Mouse (Mus musculus) layer of hippocampus, postnatal 14 days (tissue): ENCODE results near the gene Casq2. TPM values are rescaled to one million over a fixed set of nuclear protein-coding genes. Genes with fewer than 3 reads are reported as not detected.

Experiments
- DNase-seq, 2 experiments: peaks; one replicate each; pipeline ENCODE4 v3.0.0; 2021 to 2022; ENCODE audit warnings: low spot score in 2 of 2, mixed read lengths in 1 of 2
- total RNA-seq, 2 experiments: library from RNA; stranded (reverse); gene quantifications; 2 replicates each; pipeline ENCODE4 v1.2.3; 2021

The Casq2 gene
- total RNA-seq, 2 experiments from 2014 or later, result 1.2 to 1.3 TPM

DNA sequence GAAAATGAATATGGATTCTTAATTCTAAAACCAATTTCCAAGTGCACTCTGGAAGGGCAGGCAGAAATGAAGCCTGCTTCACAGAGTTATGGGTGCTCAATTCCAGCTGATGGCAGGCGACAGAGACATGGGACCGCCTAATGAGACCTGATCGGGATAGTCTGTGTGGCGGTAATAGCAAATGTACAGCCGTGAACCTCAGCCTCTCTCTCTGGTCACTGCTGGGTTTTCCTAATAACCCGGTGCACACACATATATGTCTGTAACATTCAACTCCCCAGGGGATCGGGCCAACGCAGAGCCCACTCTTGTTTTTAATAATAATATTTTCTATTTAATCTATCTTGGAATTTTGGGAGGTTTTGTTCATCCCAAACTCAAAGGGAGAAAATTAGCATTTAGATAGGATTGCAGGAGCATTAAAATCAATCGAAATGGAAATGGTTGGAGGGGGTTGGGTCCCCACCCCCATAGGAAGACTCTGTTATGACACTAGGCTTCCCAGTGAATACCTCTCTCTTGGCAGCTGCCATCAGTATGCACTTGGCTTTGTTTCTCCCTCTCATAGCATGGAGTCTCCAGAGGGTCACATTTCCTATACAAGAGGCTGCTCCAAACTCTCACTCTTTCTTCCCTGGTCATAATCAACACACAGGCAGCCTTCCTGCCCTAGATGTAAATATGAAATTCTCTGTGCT, 45.6 kb downstream of the Casq2 start:
- no peak for DNase-seq

DNA sequence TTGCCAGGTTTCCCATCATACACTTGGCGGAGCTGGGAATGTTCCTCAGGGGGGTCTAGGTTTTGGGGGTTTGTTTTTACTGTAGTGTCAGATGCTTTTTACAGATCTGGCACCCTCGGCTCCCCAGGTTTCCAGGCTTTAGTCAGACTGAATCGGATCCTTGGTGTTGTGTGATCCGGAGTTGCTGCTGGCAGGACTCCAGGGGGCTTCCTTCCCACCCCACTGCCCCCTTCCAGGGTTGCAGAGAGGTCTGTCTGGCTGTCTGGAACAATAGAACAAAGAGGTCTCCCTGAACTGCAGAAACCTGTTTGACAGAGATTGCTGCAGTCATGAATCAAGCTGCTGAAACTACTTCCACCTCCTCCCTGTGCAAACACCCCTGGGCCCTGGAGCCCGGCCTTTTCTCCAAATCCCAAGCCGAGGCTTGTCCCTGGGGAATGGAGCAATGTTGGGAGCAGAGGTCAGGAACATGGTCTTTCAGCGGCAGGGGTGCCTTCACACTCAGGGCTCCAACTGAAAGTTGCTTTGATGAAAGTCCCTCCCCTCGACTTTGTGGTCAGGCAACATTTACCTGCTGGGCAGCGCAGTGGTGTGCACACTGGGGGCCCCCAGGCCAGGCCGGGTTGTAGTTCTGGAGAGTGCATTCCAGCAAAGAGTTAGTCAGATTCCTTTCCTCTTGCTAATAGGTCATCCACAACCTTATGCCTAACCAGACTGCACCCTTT, 49.3 kb downstream of the Casq2 start:
- no peak for DNase-seq

DNA sequence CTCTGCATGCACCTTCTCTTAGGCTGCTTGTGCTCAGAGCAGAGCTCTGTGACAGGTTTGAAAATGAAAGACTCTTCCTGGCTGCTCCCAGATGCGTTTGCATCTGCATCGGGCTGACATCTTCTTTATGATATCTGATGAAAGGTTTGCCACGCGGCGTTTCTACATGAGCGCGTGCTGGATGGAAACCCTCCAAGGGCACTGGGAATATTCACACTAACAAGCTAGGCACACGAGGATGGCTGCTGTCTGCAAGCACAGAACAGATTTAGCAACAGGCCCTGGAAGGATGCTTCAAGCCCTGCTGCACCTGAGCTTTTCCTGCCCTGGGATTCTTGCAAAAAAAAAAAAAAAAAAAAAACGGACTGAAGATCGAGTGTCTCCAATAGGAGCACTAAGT, 50.9 kb downstream of the Casq2 start:
- no peak for DNase-seq

DNA sequence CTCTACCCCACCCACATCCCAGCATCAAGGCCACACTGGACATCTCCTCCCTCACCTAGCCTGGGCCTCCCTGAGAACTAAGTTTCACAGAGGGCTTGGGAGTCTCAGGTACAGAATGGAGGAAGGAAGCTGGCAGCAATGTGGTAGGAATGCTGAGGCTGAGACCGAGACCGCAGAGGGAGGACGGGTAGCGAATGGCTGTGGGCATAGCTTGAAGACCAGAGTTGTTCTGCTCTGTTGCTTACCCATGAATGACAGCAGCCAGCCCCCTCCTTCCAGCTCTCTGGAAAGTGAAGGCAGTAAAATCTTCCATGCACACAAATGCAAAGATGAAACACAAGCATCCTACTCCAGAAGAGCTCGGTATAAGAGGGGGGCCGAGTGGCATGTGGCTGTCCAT, 52.7 kb downstream of the Casq2 start:
- no peak for DNase-seq

DNA sequence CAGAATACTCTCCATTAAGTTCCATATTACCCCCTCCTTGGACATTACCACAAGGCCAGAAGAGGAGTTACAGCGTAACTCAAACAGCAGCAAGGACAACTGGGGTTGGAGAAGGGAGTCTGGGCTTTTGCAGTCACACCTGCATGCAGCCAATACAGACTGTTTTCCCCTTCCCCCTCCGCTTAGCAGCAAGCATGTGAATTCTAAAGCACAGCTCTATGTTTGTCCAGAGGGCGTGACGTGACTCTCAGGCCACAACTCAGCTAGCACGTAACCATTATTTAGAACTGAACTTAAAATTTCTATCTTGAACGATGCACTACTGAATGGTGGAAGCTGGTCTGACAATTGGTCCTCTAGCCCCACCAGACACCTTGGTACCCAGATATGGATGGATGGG, 54.4 kb downstream of the Casq2 start:
- DNase-seq, result no peak

DNA sequence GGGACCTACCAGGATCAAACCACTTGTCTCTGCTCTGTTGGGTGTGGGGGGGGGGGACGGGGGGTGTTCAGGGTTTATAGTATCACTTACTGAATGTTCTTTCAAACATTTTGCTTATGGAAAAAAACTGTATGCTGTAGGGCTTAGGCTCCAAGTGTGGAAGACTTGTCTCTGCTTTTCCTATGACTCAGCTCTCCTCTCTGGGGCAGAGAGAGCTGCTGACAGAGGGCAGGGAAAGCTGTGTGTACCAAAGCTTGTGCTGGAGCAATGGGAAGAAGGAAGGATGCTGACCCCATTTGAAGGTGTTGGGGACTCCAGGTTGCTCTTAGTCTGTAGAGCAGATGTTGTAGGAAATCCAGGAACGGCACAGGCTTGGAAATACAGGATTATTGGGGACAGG, 55.2 kb downstream of the Casq2 start:
- DNase-seq, result no peak

DNA sequence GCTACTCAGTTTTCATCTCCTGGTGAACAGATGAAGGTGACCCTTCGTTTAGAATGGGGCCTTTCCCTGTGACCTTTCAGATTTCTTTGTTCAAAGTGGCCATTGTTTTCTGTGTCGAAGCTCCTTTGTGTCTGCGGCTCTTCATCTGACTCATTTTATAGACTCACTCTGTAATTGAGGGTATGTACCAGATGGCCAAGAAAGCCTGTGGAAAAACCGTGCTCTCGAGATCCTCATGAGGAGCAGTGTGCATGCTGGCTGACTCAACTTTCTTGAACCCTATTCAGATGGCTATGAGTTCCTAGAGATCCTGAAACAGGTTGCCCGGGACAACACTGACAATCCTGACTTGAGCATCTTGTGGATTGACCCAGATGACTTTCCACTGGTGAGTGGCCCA, 55.7 kb downstream of the Casq2 start:
- no peak for DNase-seq

DNA sequence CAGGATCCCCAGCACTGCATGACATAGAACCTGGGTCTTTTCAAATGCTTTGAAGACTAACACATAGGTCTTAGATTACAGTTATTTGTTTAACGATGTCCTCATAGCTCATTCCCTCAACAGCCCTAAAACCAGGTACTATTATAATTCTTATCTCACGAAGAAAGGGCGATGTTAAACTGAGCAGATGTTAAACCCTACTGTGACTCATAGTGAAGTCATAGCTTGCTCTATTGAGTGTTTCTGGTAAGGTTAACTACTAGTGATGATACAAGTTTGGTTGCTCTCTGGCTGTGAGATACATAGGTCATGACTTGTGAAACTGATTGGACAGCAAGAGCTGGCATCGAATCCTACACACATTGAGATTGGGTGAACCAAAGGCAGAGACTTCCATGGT, 56.7 kb downstream of the Casq2 start:
- DNase-seq, result no peak

DNA sequence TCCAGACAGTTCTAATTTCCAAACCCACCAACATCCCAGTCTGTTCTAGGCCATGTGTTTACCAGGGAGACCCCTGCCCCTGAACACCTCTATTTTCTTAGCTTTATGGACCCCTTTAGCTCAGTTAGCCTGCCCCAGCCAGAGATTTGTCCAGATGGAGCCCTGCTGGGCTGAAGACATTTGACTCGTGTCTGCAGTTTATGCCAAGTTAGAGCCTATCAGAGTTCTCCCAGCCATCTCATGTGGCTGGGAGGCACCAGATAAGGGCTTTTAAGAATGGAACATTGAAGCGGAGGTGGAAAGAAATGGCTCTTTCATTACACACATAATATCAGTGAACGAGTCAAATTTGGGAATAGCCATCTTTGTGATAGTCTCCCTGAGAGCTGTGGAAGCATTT, 57.3 kb downstream of the Casq2 start:
- DNase-seq, result no peak

DNA sequence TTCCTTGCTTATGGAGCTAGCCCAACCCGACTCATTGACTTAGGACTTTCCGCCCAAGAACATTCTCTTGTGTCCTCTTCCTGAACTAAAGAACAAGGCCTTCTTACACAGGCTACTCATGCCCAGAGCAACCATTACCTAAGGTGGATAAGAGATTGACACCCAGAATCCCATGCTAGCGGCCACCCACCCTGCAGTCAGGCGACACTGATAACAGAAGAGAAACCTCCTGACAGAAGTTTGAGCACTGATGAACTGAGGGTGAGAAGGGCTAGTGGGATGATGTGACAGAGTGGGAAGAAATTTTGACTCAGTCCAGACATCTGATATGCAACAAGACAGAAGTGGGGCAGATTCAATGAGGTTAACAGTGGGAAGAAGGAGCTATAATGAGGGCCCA, 58.2 kb downstream of the Casq2 start:
- no peak for DNase-seq

DNA sequence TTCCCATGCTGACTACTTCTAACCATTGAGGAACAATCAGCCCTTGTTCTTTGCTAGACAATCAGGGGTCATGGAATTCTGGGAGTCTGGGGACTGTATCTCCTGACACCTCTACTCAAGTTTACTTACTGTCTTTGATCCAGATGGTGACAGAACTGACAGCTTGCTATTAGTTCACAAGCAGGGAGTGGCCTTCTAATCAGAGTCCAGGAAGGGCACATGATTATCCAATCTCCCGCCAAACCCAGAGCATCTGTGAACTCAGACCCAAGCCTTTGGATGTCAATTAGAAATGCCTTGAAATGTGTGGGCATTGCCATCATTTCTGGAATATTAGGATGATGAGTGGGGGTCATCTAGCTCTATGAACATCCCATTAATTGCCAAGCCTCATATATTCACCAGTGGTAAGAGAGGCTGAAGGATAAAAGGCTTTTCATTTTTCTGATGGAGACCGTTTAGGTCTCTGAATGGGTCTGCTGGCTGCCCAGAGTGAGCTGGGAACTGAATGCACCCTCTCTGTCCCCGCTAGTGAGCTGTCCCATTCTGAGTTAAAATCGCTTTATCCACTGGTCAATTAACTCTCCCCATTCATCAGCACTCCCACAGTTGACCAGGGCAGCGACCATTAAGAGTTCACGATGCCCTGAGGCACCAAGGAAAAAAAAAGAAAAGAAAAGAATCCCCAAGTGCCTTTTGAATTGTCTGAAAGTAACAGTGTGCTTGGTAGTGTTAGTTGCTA, 59.6 kb downstream of the Casq2 start:
- DNase-seq, result no peak

DNA sequence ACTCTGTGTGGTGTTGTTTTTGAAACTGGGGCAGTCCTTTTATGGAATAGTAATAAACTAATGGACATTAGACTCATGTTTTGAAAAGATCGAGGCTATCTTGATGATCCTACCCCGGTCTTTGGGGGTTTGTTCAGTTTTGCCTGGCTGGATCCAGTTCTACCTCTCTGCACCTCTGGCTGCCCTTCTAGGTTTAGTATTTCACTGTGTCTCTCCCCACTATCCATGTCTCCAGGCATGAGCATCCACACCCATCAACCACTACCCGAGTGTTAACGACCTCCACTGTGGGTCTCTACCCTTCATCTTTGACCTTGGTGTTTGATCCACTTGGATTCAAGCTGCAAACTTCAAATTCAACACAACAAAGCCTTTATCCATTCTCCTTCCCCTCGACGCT, 60.2 kb downstream of the Casq2 start:
- DNase-seq, result no peak

DNA sequence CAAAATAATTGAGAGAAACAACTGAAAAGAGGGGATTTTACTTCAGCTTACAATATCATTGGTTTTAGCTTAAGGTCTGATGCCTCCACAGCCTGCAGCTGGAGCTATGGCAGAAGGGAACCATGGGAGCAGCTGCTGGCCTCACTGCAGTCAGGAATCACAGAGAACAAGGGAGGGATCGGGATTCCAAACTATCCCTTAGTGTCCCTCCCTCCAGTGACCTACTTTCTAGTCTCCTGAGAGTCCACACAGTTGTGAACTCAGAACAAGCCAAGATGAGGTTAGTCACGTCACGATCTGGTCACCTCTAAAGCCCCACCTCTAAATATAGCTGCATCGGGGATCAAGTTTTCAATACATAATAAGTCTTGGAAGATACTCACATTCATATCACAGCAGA, 61.0 kb downstream of the Casq2 start:
- DNase-seq, result no peak

DNA sequence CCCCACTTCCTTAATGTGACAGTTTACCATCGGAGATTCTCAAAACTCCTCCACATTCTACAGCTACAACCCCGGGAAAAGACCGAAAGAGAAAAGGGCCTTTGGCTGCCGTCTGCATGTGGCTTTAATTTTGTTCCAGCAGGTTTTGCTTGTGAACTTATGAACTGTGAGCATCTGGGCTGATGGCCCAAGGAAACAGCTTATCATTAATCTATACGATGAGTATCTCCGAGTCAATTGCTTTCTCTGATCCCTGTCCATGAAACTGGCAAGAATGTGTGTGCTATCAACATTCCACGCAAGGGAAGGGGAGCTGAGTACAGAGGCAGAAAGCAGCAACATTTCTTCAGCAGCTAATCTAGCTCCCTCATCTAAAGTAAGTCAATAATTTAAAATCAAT, 63.7 kb downstream of the Casq2 start:
- DNase-seq, result no peak

DNA sequence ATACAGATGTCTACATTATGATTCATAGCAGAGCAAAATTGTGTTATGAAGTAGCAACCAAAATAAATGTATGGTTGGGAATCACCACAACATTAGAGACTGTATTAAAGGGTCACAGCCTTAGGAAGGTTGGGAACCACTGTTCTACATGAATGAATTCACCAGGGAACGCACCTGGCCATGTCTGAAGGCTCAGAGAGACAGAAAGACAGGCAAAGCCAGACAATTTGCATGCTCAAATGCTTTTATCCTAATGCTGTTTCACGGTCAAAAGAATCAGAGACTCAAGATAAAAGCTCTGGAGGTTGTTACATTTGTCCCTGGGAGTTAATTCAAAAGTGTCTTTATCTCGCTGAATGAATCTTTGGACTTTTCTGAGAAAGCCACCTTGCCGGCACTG, 65.6 kb downstream of the Casq2 start:
- DNase-seq, result no peak

DNA sequence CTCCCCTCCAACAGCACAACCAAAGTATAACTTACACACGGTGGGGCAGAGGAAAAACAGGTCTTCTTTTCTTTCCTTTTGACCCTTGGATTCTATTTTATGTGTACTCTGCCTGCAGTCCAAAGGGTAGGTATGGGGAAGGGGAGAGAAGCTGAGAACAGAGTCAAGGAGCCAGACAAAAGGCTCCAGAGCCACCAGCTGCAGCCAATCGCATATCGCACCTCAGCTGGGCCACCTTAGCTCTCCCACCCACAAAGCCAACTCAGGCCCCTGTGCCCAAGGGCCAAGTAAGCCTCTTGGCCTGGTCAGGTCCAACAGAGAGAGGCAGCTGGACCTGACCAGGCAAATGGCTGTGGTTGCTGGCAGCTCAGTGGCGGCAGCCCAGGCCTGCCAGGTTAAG, 66.3 kb downstream of the Casq2 start:
- DNase-seq, result no peak

DNA sequence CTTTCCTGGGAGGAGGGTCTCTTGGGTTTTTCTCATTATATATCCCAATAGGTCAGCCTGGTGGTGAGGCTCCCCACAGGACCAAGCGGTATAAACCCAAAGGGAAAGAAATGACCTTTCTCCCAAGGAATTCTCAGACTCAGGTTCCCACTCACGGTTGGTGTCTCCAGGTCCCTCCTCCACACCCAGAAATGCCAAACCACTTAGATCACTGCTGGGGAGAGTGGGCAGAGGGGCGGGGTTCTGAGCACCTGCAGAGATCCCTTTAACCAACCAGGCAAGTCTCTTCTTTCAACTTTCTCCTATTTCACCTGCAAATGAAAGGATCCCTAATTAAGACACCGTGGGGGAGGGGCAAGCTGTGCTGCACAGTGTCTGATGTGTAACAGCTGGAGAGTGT, 66.7 kb downstream of the Casq2 start:
- no peak for DNase-seq

DNA sequence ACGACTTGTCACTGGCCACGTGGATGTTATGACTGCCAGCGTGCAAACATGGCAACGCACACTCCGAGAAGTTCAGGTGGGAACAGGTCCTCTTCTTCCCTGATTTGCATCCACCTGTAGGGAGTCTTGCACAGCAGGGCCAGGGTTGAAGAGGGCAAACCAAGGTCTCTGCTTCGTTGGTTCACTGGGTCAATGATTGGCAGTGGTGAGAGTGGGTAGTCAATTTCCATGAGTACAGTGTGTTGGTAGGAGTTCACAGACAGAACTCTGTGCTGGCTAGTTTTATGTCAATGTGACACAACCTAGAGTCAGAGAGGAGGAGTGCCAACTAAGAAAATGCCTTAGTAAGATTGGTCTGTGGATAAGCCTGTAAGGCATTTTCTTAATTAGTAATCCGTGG, 67.9 kb downstream of the Casq2 start:
- no peak for DNase-seq

DNA sequence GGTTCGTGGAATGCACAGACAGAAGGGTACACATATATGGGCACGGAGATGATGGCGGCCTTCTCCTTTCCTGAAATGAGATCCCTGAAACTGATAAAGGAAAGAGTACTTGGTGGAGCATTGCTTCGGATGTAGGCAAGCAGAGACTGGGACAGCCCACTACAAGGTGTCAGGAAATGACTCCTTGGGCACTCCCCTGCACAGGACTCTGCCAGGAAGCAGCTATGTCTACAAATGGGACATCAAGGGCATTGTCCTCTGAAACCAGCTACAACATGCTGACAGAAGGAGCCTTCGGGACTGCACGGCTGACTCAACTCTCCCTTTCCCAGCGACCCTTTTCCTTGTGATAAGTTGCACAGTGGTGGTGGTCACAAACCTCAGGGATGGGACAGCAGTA, 70.5 kb downstream of the Casq2 start:
- no peak for DNase-seq

DNA sequence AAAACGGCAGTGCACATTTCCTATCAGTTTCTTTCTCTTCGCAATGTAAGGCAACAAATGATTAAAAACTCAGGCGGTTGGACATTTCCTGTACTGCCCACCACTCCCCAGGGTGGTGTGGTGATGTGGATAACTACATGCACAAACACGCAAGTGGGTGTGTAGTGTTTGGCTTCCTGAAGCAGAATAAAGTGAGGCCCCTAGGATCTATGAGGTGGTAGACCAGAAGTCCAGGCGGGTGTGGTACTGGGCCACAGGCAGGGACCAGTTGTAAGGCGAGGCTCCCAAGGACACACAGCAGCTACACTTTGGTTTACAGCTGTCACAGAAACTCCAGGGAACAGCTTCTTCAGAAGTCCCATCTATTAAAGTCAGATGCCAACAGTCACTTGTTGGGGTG, 71.4 kb downstream of the Casq2 start:
- DNase-seq, result no peak

DNA sequence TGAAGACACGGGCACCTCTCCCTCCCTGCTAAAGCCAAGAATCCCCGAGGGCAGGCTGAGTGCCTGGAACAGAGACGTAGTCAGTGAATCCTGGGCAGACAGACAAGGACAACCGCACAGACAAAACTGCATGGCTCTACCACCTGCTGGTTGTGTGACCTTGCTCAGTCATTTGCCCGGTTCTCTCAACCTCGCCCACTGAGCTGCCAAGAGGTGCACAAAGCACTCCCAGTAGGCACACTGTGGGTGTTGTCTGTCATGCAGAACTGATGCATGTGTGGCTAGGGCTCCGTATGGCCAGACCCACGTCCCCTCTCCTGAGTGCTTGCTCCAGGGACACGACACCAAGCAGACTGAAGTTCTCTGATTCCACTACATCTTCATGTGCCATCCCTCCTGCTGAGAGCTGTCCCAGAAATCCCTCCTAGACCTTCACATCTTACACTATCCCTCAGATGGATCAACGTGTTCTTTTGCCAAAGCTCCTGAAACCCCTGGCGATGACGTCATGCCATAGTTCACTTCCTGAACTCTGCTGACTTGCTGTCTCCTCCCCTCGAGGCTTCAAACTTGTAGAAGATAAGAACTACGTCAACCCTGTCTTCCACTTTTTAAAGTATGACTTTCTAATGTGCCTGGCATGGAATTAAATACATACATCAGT, 72.7 kb downstream of the Casq2 start:
- DNase-seq, result no peak
